Mouse (Mus musculus) heart, embryonic 10.5 days (tissue): ENCODE data around the gene Recql. TPM values are rescaled to one million over a fixed set of nuclear protein-coding genes. Genes with fewer than 3 reads are reported as not detected.

Source experiments
- DNase-seq: peaks from one replicate; pipeline ENCODE4 v3.0.0-alpha.2; 2017; ENCODE audit warnings: low spot score
- H3K27ac ChIP-seq: fragments of 300-500 bp; sonication (generic); 2 replicates; pipeline ENCODE4 v1.5.1; 2016; ENCODE audit warnings: mild to moderate bottlenecking
- H3K27me3 ChIP-seq: fragments of 300-500 bp; sonication (generic); 2 replicates; pipeline ENCODE4 v1.6.1; 2016; ENCODE audit warnings: mild to moderate bottlenecking; ENCODE audit not compliant: poor library complexity, insufficient read depth, severe bottlenecking
- H3K36me3 ChIP-seq: fragments of 300-500 bp; sonication (generic); 2 replicates; pipeline ENCODE4 v1.6.1; 2016; ENCODE audit warnings: mild to moderate bottlenecking, moderate library complexity
- H3K4me1 ChIP-seq: fragments of 300-500 bp; sonication (generic); 2 replicates; pipeline ENCODE4 v1.6.1; 2016; ENCODE audit warnings: mild to moderate bottlenecking
- H3K4me3 ChIP-seq: fragments of 300-500 bp; sonication (generic); 2 replicates; pipeline ENCODE4 v1.5.1; 2016; ENCODE audit warnings: mild to moderate bottlenecking, moderate library complexity
- H3K9me3 ChIP-seq: fragments of 300-500 bp; sonication (generic); 2 replicates; pipeline ENCODE4 v1.6.1; 2016; ENCODE audit warnings: mild to moderate bottlenecking, moderate library complexity
- WGBS: fragments of 180-500 bp; shearing (Covaris S2); methylation state at CpG from one replicate; pipeline ENCODE4 v1.1.7; 2016; 5-methylcytosine and 5-hydroxymethylcytosine counted together
- polyA plus RNA-seq: library from polyadenylated mRNA; unstranded; fragments of >200 nt; fragmentation: Nextera tagmentation; extraction: Ambion mirVana; gene quantifications from 2 replicates; pipeline ENCODE4 v1.2.1, GENCODE M21; 2016

The Recql gene
- polyA plus RNA-seq, 1 experiment from 2014 or later, result 27.9 TPM

- 75% methylated on average over 5 of the region's 5 CpGs for WGBS
- Histone ChIP-seq H3K4me3 (no peak overlapping the region), H3K36me3 (no peaks in the 10 kb centered on the region), H3K27me3 (no peaks in the 10 kb centered on the region), H3K27ac (no peak overlapping the region), H3K9me3 (peaks cover 4% of the 10 kb centered on the region), H3K4me1 (no peaks in the 10 kb centered on the region)
- no peak for DNase-seq
Observed at GRCm38 (mm10) chr6:142314285-142314684, 72.6 kb downstream of the Recql start.

- Histone ChIP-seq H3K36me3 (no peaks in the 10 kb centered on the region), H3K4me3 (no peak overlapping the region)
- DNase-seq, result no peak
Observed at GRCm38 (mm10) chr6:142305076-142305475, 81.8 kb downstream of the Recql start.

More at GRCm38 (mm10) chr6:142305076-142305475, 81.8 kb downstream of the Recql start:
- Histone ChIP-seq H3K27me3 (no peaks in the 10 kb centered on the region), H3K27ac (no peak overlapping the region), H3K4me1 (no peaks in the 10 kb centered on the region), H3K9me3 (peaks cover 4% of the 10 kb centered on the region)

Other genes starting within 250 kb of the Recql start
- gene Slco1a6, start 178.6 kb downstream of the Recql start, polyA plus RNA-seq, result not detected in 2 replicates
- gene Iapp, start 88.7 kb downstream of the Recql start, polyA plus RNA-seq, result 1.0 TPM in 1 of 2 replicates, not detected in the other
- 0.08 TPM in 1 of 2 replicates, not detected in the other for gene Slco1a5, start 64.1 kb downstream of the Recql start, polyA plus RNA-seq
- 13.8 and 14.3 TPM in 2 replicates for gene Pyroxd1, start 41.4 kb downstream of the Recql start, polyA plus RNA-seq
- gene Golt1b, start 134 bp upstream of the Recql start, polyA plus RNA-seq, result 100 and 102 TPM in 2 replicates
- 0.52 and 0.83 TPM in 2 replicates for gene Spx, start 26.4 kb upstream of the Recql start, polyA plus RNA-seq
- gene Gys2, start 86.0 kb upstream of the Recql start, polyA plus RNA-seq, result 0.05 and 1.4 TPM in 2 replicates
- gene Ldhb, start 120.9 kb upstream of the Recql start, polyA plus RNA-seq, result 470 and 619 TPM in 2 replicates
- gene Kcnj8, start 184.5 kb upstream of the Recql start, polyA plus RNA-seq, result 0.70 and 1.4 TPM in 2 replicates